Mouse (Mus musculus): ENCODE results near the gene Fam240b. TPM values are rescaled to one million over a fixed set of nuclear protein-coding genes. Genes with fewer than 3 reads are reported as not detected.
"Not testable (repeated sequence)": the region's sequence is repeated elsewhere in the genome, so short reads cannot be mapped to it uniquely, and the experiment has no call there.

The Fam240b gene
- polyA plus RNA-seq, 1 experiment = not detected

GRCm38 (mm10) chr13:64493586-64493985 is 4.0 kb downstream of the Fam240b start:
- Histone ChIP-seq H3K27ac (ENCODE audit: control insufficient read depth, insufficient read depth, low read depth, low read length) (no peak overlapping the region), H3K27me3 (ENCODE audit: control insufficient read depth, insufficient read depth, low read length) (no peaks in the 10 kb centered on the region), H3K4me1 (ENCODE audit: control insufficient read depth, insufficient read depth, low read length) (no peaks in the 10 kb centered on the region), H3K36me3 (ENCODE audit: control insufficient read depth, insufficient read depth, low read length) (no peaks in the 10 kb centered on the region), H3K4me3 (ENCODE audit: control insufficient read depth, low read depth, low read length) (no peak overlapping the region)
- no peak for TF ChIP-seq POLR2A (IDR thresholded peaks at IDR 0.05; ENCODE audit: control insufficient read depth, low read depth, low read length)
- no peak for TF ChIP-seq CTCF (IDR thresholded peaks at IDR 0.05; ENCODE audit: control insufficient read depth, insufficient read depth, insufficient replicate concordance, low read depth, low read length)

- Histone ChIP-seq H3K4me1 (ENCODE audit: control insufficient read depth, insufficient read depth, low read length) (no peaks in the 10 kb centered on the region), H3K36me3 (ENCODE audit: control insufficient read depth, insufficient read depth, low read length) (no peaks in the 10 kb centered on the region), H3K4me3 (ENCODE audit: control insufficient read depth, low read depth, low read length) (no peak overlapping the region), H3K27ac (ENCODE audit: control insufficient read depth, insufficient read depth, low read depth, low read length) (no peak overlapping the region), H3K27me3 (ENCODE audit: control insufficient read depth, insufficient read depth, low read length) (no peaks in the 10 kb centered on the region)
- no peak for TF ChIP-seq CTCF (IDR thresholded peaks at IDR 0.05; ENCODE audit: control insufficient read depth, insufficient read depth, insufficient replicate concordance, low read depth, low read length)
- TF ChIP-seq POLR2A (IDR thresholded peaks at IDR 0.05; ENCODE audit: control insufficient read depth, low read depth, low read length) = no peak
Observed at GRCm38 (mm10) chr13:64489886-64490285, 7.7 kb downstream of the Fam240b start.

- no peak overlapping the region for H3K27ac ChIP-seq (ENCODE audit: control insufficient read depth, insufficient read depth, low read depth, low read length)
- TF ChIP-seq CTCF (IDR thresholded peaks at IDR 0.05; ENCODE audit: control insufficient read depth, insufficient read depth, insufficient replicate concordance, low read depth, low read length) (no peak), POLR2A (IDR thresholded peaks at IDR 0.05; ENCODE audit: control insufficient read depth, low read depth, low read length) (no peak)
- no peak overlapping the region for H3K4me3 ChIP-seq (ENCODE audit: control insufficient read depth, low read depth, low read length)
- H3K36me3 ChIP-seq (ENCODE audit: control insufficient read depth, insufficient read depth, low read length) = no peaks in the 10 kb centered on the region
- no peaks in the 10 kb centered on the region; the same call in 1 of the 2 replicates for H3K4me1 ChIP-seq (ENCODE audit: control insufficient read depth, insufficient read depth, low read length)
- no peaks in the 10 kb centered on the region for H3K27me3 ChIP-seq (ENCODE audit: control insufficient read depth, insufficient read depth, low read length)
Observed at GRCm38 (mm10) chr13:64479960-64480359, 17.6 kb downstream of the Fam240b start.

GRCm38 (mm10) chr13:64477968-64478367 is 19.6 kb downstream of the Fam240b start:
- Histone ChIP-seq H3K4me1 (ENCODE audit: control insufficient read depth, insufficient read depth, low read length) (no peaks in the 10 kb centered on the region; the same call in 1 of the 2 replicates), H3K27me3 (ENCODE audit: control insufficient read depth, insufficient read depth, low read length) (no peaks in the 10 kb centered on the region), H3K4me3 (ENCODE audit: control insufficient read depth, low read depth, low read length) (no peak overlapping the region), H3K36me3 (ENCODE audit: control insufficient read depth, insufficient read depth, low read length) (no peaks in the 10 kb centered on the region), H3K27ac (ENCODE audit: control insufficient read depth, insufficient read depth, low read depth, low read length) (no peak overlapping the region)
- no peak for TF ChIP-seq CTCF (IDR thresholded peaks at IDR 0.05; ENCODE audit: control insufficient read depth, insufficient read depth, insufficient replicate concordance, low read depth, low read length)
- TF ChIP-seq POLR2A (IDR thresholded peaks at IDR 0.05; ENCODE audit: control insufficient read depth, low read depth, low read length) = no peak

- H3K4me3 ChIP-seq (ENCODE audit: control insufficient read depth, low read depth, low read length) = no peak overlapping the region
- no peaks in the 10 kb centered on the region for H3K36me3 ChIP-seq (ENCODE audit: control insufficient read depth, insufficient read depth, low read length)
- H3K4me1 ChIP-seq (ENCODE audit: control insufficient read depth, insufficient read depth, low read length) = no peaks in the 10 kb centered on the region
- no peak overlapping the region for H3K27ac ChIP-seq (ENCODE audit: control insufficient read depth, insufficient read depth, low read depth, low read length)
- no peaks in the 10 kb centered on the region for H3K27me3 ChIP-seq (ENCODE audit: control insufficient read depth, insufficient read depth, low read length)
- no peak for TF ChIP-seq POLR2A (IDR thresholded peaks at IDR 0.05; ENCODE audit: control insufficient read depth, low read depth, low read length)
- no peak for TF ChIP-seq CTCF (IDR thresholded peaks at IDR 0.05; ENCODE audit: control insufficient read depth, insufficient read depth, insufficient replicate concordance, low read depth, low read length)
Observed at GRCm38 (mm10) chr13:64467886-64468285, 29.7 kb downstream of the Fam240b start.

- H3K36me3 ChIP-seq (ENCODE audit: control insufficient read depth, insufficient read depth, low read length) = no peaks in the 10 kb centered on the region
- TF ChIP-seq CTCF (IDR thresholded peaks at IDR 0.05; ENCODE audit: control insufficient read depth, insufficient read depth, insufficient replicate concordance, low read depth, low read length) (no peak), POLR2A (IDR thresholded peaks at IDR 0.05; ENCODE audit: control insufficient read depth, low read depth, low read length) (no peak)
- H3K4me1 ChIP-seq (ENCODE audit: control insufficient read depth, insufficient read depth, low read length) = no peaks in the 10 kb centered on the region
- H3K4me3 ChIP-seq (ENCODE audit: control insufficient read depth, low read depth, low read length) = no peak overlapping the region
- H3K27ac ChIP-seq (ENCODE audit: control insufficient read depth, insufficient read depth, low read depth, low read length) = no peak overlapping the region
- no peaks in the 10 kb centered on the region for H3K27me3 ChIP-seq (ENCODE audit: control insufficient read depth, insufficient read depth, low read length)
Observed at GRCm38 (mm10) chr13:64465166-64465565, 32.4 kb downstream of the Fam240b start.

- no peaks in the 10 kb centered on the region for H3K4me1 ChIP-seq (ENCODE audit: control insufficient read depth, insufficient read depth, low read length)
- H3K27ac ChIP-seq (ENCODE audit: control insufficient read depth, insufficient read depth, low read depth, low read length) = no peak overlapping the region
- H3K27me3 ChIP-seq (ENCODE audit: control insufficient read depth, insufficient read depth, low read length) = no peaks in the 10 kb centered on the region
- H3K36me3 ChIP-seq (ENCODE audit: control insufficient read depth, insufficient read depth, low read length) = no peaks in the 10 kb centered on the region
- no peak overlapping the region for H3K4me3 ChIP-seq (ENCODE audit: control insufficient read depth, low read depth, low read length)
- no peak for TF ChIP-seq POLR2A (IDR thresholded peaks at IDR 0.05; ENCODE audit: control insufficient read depth, low read depth, low read length)
Observed at GRCm38 (mm10) chr13:64462581-64462980, 35.0 kb downstream of the Fam240b start.

GRCm38 (mm10) chr13:64458181-64458580 is 39.4 kb downstream of the Fam240b start:
- H3K4me1 ChIP-seq (ENCODE audit: control insufficient read depth, insufficient read depth, low read length) = no peaks in the 10 kb centered on the region
- H3K27me3 ChIP-seq (ENCODE audit: control insufficient read depth, insufficient read depth, low read length) = no peaks in the 10 kb centered on the region
- no peak for TF ChIP-seq POLR2A (IDR thresholded peaks at IDR 0.05; ENCODE audit: control insufficient read depth, low read depth, low read length)
- TF ChIP-seq CTCF (IDR thresholded peaks at IDR 0.05; ENCODE audit: control insufficient read depth, insufficient read depth, insufficient replicate concordance, low read depth, low read length) = no peak
- H3K27ac ChIP-seq (ENCODE audit: control insufficient read depth, insufficient read depth, low read depth, low read length) = no peak overlapping the region
- H3K4me3 ChIP-seq (ENCODE audit: control insufficient read depth, low read depth, low read length) = no peak overlapping the region
- H3K36me3 ChIP-seq (ENCODE audit: control insufficient read depth, insufficient read depth, low read length) = no peaks in the 10 kb centered on the region

GRCm38 (mm10) chr13:64457225-64457978 is 40.2 kb downstream of the Fam240b start:
- H3K4me3 ChIP-seq (ENCODE audit: control insufficient read depth, low read depth, low read length); H3K27me3 ChIP-seq (ENCODE audit: control insufficient read depth, insufficient read depth, low read length); H3K27ac ChIP-seq (ENCODE audit: control insufficient read depth, insufficient read depth, low read depth, low read length); H3K4me1 ChIP-seq (ENCODE audit: control insufficient read depth, insufficient read depth, low read length); H3K36me3 ChIP-seq (ENCODE audit: control insufficient read depth, insufficient read depth, low read length): not testable (repeated sequence)

Measured in testis, adult 2 months (tissue).